Mouse (Mus musculus) olfactory bulb, adult 2 months (tissue): ENCODE measurements around the gene Rfx5. TPM values are rescaled to one million over a fixed set of nuclear protein-coding genes. Genes with fewer than 3 reads are reported as not detected.
A peak's percentile ranks its signal among the peaks of the same experiment; 100 is the strongest.

ENCODE experiments used
- H3K27ac ChIP-seq: fragments of 200-500 bp; 2 replicates; pipeline ENCODE4 v1.5.1; 2012; ENCODE audit warnings: low read depth, low read length; ENCODE audit not compliant: insufficient read depth
- H3K4me1 ChIP-seq: fragments of 200-500 bp; 2 replicates; pipeline ENCODE4 v1.6.1; 2012; ENCODE audit warnings: low read length; ENCODE audit not compliant: control insufficient read depth, insufficient read depth
- H3K4me3 ChIP-seq: fragments of 200-500 bp; 2 replicates; pipeline ENCODE4 v1.5.1; 2012; ENCODE audit warnings: mild to moderate bottlenecking, low read depth, low read length, moderate library complexity; ENCODE audit not compliant: insufficient read depth
- CTCF ChIP-seq: fragments of 200-500 bp; IDR thresholded peaks from 2 replicates; pipeline ENCODE4 v1.5.1; 2012; ENCODE audit warnings: low read depth, mild to moderate bottlenecking, low read length, moderate library complexity; ENCODE audit not compliant: insufficient read depth
- POLR2A ChIP-seq: fragments of 200-500 bp; IDR thresholded peaks from 2 replicates; pipeline ENCODE4 v1.6.1; 2012; ENCODE audit warnings: mild to moderate bottlenecking, low read depth, low read length, moderate library complexity; ENCODE audit not compliant: insufficient read depth
- WGBS: fragments of 180-500 bp; shearing (Covaris S2); methylation state at CpG from one replicate; pipeline ENCODE4 v1.1.7; 2018; 5-methylcytosine and 5-hydroxymethylcytosine counted together
- polyA plus RNA-seq: library from polyadenylated mRNA; stranded (reverse); fragments of >200 nt; gene quantifications from 2 replicates; pipeline ENCODE4 v1.2.4, GENCODE M21; 2012; ENCODE audit warnings: low replicate concordance; ENCODE audit not compliant: missing spikeins, insufficient read depth, insufficient read length

Gene Rfx5
- polyA plus RNA-seq, 1 experiment: not detected

DNA sequence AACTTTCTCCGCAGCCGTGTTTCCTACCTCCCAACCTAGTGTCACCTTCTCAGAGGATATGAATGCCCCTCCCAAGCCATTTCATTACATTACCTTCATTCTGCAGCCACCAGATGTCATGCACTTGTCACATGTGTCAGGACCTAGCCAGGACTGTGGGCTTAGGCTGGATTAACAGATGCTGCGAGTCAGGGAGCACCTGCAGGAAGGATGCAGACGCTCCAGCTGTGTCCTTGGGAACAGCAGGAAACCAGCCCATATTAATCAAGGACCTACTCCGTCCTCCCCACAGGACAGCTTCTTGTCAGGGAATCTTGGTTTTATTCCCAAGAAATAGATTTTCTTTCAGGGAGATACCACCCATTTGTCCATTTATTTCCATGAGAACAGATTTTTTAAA lies 6.4 kb downstream of the Rfx5 start:
- TF ChIP-seq CTCF (no peak), POLR2A (no peak)
- Histone ChIP-seq H3K27ac (no peak overlapping the region), H3K4me1 (peaks cover 8% of the 10 kb centered on the region), H3K4me3 (no peak overlapping the region)
- WGBS: 47% methylated on average over 5 of the region's 5 CpGs

DNA sequence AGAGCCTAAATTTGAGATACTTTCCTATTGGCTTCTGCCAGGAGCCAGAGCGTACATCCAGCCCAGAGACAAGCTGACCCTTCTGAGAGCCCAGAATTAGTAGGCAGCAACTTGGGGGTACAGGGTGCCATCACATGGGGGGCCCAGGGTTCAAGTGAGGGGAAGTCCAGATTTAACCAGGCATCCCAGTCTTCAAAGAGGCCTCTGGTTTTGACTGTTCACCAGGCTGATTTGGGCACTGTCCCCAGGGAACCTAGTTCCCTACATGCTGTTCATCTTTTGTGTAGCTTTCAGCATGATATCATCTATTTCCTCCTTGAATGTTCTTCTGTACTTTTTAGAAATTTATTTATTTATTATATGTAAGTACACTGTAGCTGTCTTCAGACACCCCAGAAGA lies 11.1 kb downstream of the Rfx5 start:
- H3K4me3 ChIP-seq: no peak overlapping the region
- no peak overlapping the region for H3K27ac ChIP-seq
- WGBS: 92% methylated on average over 1 of the region's 1 CpGs
- H3K4me1 ChIP-seq: no peaks in the 10 kb centered on the region
- TF ChIP-seq CTCF: no peak
- no peak for TF ChIP-seq POLR2A

DNA sequence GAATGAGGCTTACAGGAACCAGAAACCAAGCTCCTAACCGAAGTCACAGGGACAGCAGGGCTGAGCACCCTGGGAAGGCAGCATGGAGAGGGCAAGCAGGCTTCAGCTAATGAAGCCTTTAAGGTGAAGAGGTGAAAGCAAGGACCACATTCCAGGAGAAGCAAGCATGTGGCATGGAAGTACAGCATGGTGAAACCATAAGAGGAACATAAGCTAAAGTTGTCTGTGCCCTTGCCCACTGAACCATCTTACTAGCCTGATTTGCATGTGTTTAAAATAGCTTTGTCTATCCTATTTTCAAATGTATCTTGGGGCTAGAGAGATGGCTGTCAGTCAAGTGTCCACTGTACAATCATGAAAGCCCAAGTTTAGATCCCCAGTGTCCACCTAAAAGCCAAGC lies 12.0 kb downstream of the Rfx5 start:
- no peaks in the 10 kb centered on the region for H3K4me1 ChIP-seq
- WGBS: 71% methylated on average over 1 of the region's 1 CpGs
- TF ChIP-seq POLR2A (no peak), CTCF (no peak)
- no peak overlapping the region for H3K27ac ChIP-seq
- H3K4me3 ChIP-seq: no peak overlapping the region

DNA sequence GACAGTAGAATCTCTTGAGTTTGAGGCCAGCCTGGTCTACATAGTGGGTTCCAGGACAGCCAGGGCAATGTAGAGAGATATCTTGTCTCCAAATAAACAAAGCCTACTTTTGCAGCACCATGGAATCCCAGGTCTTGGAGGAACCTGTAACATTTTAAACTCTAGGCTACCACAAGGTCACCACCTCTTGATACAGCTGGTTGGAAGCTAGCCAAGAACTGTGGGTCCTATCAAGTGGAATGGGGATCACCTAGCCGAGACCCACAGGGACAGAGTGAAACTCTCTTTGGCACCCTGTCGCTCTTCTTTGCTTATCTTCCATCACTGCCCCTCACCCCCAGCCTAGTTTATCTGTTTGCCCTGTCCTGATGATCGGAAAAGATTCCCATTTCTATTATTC lies 18.7 kb downstream of the Rfx5 start:
- TF ChIP-seq POLR2A (no peak), CTCF (no peak)
- 96% methylated on average over 3 of the region's 3 CpGs for WGBS
- Histone ChIP-seq H3K4me3 (no peak overlapping the region), H3K4me1 (0 out of 2 replicates have a peak, but pooled peaks cover 2% of the 10 kb centered on the region), H3K27ac (no peak overlapping the region)

DNA sequence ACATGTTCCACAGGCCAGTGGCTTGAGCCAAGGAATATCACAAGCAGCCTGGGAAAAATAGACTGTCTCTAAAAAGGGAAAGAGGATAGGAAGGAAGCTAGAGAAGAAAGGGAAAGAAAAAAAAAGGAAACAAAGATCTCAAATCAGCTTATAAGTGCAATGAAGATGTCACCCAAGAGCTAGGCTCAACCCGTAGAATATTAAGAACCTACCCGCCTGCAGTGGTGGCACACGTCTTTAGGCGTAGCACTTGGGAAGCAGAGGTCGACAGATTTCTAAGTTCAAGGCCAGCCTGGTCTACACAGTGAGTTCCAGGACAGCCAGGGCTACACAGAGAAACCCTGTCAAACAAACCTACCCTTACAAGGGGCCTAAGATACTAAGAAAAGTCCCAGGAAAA lies 19.7 kb downstream of the Rfx5 start:
- Histone ChIP-seq H3K27ac (no peak overlapping the region), H3K4me3 (no peak overlapping the region), H3K4me1 (0 out of 2 replicates have a peak, but pooled peaks cover 2% of the 10 kb centered on the region)
- TF ChIP-seq POLR2A (no peak), CTCF (no peak)
- 82% methylated on average over 5 of the region's 5 CpGs for WGBS

DNA sequence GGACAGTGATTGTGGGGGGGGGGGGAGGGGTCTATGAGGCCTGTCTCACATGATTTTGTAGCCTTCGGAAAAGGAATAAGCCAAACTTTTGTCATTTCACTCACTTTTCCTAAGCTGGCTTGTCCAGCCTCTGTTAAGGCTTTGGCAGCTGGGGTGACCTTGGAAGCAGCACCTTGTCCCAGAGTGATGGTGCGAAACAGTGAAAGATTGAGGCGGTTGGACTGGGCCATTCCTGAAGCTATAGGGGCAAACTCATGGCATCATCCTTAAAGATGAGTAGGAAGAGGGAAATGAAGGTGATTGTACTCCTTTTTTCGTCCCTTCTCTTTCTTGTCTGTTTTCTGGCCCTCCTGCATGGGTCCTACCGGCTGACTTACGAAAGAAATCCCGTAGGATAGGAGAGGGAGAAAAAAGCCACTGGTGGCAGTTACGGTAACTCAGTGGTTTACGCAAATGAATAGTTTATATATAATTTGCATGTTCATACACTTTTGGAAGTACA lies 20.2 kb downstream of the Rfx5 start:
- Histone ChIP-seq H3K4me1 (0 out of 2 replicates have a peak, but pooled peaks cover 2% of the 10 kb centered on the region), H3K4me3 (peak overlapping the region; percentile 34), H3K27ac (peak overlapping the region; percentile 46; the same call in 1 of the 2 replicates)
- WGBS: 15% methylated on average over 9 of the region's 9 CpGs
- TF ChIP-seq CTCF (no peak), POLR2A (no peak)

DNA sequence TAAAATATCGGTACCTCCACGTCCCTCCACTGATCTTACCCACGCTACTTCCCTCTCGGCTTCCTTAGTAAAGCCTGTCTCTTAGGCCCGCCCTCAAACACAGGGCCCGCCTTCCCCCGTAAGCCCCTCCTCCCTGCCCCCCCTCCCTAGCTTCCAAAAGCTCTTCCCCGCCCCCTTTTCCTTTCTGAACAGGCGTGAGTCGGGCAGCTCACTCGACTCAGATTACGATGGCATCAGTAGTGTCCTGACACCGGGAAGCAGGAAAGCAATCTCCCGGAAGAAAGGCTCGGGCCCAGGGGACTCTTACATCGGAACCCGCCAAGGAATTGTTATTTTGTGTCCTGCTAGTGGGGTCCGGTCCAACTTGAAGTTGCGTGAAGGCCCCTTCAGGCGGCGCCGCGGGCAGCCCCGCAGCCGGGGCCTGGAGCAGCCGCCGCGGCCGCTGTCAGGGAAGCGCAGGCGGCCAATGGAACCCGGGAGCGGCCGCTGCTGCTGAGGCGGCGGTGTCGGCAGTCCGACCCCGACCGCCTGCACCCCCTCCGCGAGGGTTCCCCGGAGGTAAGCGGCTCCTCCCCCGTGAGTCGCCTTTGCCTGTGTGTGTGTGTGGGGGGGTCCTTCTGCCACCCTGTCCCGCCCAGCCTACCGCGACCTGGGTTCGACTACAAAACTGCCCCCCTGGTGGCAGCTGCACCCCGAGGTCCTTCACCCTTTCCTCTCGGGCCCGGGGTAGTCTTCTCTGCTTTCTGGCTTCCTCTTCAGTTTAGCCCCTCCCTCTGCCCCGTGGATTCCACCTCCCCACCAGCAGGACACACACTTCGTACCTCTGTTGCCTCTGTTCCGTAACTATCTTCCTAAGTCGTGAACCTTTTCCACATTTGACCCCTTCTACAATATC lies 20.9 kb downstream of the Rfx5 start, which contains the start of gene Pi4kb:
Pi4kb (plus strand) TSS at position 204 of the 895 bp plus-strand sequence.
- TF ChIP-seq CTCF (0 out of 2 replicates have a peak, but pooled peaks have one; percentile 28), POLR2A (peak; percentile 60; the same call in 1 of the 2 replicates)
- peak within 1 kb of the TSS; percentile 66 for H3K4me3 ChIP-seq
- H3K4me1 ChIP-seq: 0 out of 2 replicates have a peak, but pooled peaks cover 2% of the 10 kb centered on the region
- H3K27ac ChIP-seq: peak within 1 kb of the TSS; percentile 84
- 0% methylated on average over 57 of the region's 57 CpGs for WGBS

DNA sequence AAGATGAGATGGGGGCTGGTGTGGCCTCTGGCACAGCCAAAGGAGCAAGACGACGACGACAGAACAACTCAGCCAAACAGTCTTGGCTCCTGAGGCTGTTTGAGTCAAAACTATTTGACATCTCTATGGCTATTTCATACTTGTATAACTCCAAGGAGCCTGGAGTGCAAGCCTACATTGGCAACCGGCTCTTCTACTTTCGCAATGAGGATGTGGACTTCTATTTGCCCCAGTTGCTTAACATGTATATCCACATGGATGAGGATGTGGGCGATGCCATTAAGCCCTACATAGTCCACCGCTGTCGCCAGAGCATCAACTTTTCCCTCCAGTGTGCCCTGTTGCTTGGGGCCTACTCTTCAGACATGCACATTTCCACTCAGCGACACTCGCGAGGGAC lies 30.4 kb downstream of the Rfx5 start:
- 91% methylated on average over 11 of the region's 11 CpGs for WGBS
- no peak overlapping the region for H3K4me3 ChIP-seq
- no peak overlapping the region for H3K27ac ChIP-seq
- TF ChIP-seq POLR2A (no peak), CTCF (no peak)
- peaks cover 12% of the 10 kb centered on the region for H3K4me1 ChIP-seq

DNA sequence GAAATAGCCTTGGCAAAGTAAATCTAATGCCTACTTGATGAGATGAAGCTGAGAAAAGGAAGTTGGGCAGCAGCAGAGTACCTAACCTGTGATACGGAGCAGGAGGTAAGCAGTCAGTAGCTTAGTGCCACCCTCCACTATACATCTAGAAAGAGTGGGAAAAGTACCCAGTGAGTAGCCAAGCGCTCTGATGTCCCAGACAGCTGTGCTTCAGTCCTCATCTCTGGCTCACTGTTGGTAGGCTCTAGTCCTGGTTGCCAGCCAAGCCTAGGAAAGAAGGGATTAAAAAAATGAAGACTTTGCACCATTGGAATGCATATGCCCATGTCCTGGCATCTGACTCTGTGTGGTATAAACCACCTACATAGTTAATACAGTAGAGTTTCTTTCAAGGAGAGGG lies 31.6 kb downstream of the Rfx5 start:
- Histone ChIP-seq H3K4me1 (peaks cover 14% of the 10 kb centered on the region), H3K4me3 (no peak overlapping the region), H3K27ac (no peak overlapping the region)
- 91% methylated on average over 2 of the region's 2 CpGs for WGBS
- no peak for TF ChIP-seq CTCF
- TF ChIP-seq POLR2A: no peak
